Mouse (Mus musculus): ENCODE results near the gene Gm4792.

Gm4792 gene

DNA sequence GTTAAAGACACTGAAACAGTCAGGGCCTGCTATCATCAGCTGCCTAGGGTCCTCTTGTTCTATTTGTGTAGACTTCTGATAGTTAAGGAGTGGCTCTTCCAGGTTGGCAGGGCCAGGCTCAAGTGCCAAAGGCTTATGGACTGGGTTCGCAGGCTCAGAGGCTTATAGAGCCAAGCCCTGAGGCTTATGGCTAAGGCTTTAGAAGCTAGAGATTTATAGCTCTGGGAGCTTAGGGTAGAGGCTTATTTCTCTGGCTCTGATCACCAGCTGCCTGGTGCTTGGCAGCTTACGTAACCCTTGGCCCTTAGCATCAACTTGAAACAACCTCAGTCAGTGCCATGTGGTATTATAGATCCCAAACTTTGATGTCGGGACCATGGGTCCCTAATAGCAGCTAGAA is at the start of gene Gm4792:
Gm4792 (minus strand) TSS at position 233 of the 400 bp plus-strand sequence.
- no peak for DNase-seq (ENCODE audit: low read depth, low spot score)

DNA sequence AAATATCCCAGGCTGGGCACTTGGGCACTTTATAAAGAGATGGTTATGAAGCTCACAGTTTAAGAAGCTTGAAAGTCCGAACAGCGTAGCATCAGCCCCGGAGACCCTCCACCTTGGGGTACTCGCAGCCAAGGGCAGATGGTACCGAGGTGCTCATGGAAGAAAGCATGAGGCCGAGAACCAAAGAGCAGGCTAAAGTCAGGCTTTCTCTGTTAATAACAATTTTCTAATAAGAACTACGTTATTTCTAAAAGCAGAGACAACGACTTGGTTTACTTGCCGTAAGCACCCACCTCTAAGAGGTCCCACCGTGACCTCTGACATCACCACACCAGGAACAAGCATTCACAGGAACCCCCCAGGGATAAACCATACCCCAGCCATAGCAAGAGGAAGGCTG is 49.5 kb upstream of the Gm4792 start:
- DNase-seq (ENCODE audit: low read depth, low spot score) = no peak

DNA sequence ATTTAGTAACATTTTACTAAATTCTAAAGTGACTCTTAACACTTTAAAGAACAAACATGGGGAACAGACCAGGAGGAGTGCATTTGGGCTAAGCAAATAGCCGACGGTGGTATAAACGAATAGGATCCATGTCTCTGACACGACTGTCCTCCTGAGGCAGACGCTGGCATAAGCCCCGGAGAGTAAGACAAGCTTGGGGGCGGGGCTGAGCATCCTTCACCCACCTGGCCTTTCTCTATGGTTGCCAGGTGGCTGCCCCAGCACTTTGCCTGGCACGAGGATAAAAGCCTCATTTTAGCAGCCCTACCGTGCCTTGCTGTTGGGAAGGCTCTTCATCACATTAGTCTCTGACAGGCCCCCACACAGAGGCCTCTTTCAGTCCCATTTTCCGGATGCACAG is 48.8 kb upstream of the Gm4792 start:
- DNase-seq (ENCODE audit: low read depth, low spot score) = no peak

DNA sequence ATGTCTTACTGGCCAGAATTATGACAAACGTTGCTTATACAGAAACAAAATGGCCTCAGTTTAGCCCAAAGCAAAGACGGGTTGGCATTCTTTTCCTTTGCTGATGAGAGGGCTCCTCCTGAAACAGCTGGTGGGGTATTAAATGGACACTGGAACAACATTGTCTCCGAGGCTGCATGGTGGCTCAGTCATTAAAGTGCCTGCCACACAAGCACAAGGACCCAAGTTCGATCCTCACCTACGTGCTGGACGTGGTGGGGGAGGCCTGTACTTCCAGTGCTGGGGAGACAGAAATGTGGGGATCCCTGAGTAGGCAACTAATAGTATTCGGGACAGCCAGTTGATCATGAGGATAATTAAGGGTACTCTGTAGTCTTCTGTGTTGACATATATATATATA is 48.1 kb upstream of the Gm4792 start:
- DNase-seq (ENCODE audit: low read depth, low spot score) = no peak

DNA sequence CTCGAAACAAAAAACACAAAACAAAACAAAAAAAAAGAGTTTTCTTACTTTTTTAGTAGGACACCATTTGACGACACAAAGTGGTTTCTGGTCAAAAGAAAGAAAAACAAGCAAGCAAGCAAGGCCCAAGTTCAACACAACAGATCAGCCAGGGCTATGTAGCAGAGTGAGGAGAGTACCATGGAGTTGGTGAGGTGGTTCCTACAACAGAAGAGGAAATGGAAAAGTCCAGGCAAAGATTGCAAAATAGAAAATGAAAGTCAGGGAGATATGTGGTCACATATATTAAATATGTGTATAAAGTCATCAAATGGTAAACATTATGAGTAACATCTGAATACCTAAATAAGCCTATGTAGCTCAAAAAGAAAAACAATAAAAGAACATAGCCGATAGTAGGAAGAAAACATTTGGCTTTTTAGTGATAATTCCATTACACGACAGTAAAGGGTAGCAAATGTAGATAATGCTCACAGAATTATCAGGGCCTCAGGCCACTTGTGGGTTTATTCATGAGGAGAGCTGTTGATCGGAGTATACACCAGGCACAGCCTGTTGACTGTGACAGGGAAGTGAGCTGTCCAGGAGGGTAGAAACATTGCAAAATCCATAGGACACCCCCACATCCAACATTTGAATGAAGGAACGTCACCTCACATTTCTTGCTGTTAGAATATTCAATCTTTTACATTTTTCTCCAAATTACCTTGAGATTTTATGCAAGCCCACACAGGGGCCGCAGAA is 47.2 kb upstream of the Gm4792 start:
- DNase-seq (ENCODE audit: low read depth, low spot score) = no peak

DNA sequence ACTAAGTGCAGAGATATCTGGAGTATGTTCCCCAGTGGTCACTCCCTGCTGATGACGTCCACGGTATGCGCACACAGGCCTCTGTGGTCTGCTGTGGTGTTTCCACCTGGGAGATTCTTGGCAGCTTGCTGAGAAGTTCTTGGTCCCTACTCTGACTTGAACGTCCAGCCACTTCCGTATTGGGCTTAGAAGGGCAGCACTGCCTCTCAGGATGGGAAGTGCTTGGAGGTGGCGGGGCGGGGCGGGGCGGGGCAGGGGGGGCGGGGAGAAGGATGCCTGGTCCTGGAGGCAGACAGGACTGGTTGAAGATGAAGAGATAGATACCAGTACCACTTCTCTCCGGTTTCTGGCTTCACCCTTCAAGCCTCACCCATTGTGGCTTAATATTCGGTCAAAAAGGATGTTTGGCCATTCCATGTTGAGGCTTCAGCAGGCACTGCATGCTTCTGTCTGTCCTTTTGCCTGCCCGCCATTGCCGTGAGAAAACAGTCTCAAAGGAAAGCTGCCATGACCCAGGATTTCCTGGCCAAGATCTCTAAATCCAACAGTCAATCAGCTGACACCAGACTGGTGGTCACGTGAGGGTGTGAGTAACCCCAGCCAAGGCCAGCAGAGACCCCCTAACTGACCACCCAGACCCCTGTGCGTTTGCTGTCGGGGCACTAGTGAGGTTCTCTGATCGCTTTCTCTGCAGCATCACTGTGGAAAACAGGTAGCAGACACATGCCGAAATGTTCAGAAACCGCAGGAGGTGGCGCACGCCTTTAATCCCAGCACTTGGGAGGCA is 46.3 kb upstream of the Gm4792 start:
- no peak for DNase-seq (ENCODE audit: low read depth, low spot score)

DNA sequence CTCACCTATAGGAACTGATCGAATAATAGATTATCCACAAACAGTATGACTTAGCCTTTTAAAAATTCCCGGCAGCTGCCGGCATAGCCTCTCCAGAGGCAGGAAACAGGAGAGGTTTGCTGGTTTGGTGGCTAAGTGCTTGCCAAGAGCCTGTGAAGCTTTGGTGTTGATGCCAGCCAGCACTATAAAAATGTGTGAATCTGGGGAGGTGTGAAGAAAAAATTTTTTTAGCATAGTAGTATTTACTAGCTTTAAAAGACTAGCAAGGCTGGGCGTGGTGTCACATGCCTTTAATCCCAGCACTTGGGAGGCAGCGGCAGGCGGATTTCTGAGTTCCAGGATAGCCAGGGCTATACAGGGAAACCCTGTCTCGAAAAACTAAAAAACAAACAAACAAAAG is 45.1 kb upstream of the Gm4792 start:
- no peak for DNase-seq (ENCODE audit: low read depth, low spot score)

DNA sequence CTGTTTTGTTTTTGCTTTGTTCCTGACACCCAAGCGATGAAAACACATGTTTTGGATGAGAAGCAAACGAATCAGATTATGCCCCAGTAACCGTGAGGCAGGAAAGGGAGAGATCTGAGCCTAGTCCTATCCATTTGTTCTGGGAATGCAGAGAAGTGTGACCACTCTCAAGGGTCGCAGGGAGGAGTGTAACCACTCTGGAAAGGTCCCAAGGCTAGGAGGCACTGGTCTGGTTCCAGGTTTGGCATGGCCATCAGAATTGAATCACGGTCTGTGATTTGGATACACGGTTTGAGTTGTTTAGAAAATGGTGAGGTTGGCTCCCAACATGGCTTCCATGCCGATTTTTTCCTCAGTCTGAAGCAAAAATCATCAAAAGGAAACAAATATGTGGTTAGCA is 43.8 kb upstream of the Gm4792 start:
- no peak for DNase-seq (ENCODE audit: low read depth, low spot score)

GRCm38 (mm10) chr10:94341501-94341900 is 43.0 kb upstream of the Gm4792 start:
- DNase-seq (ENCODE audit: low read depth, low spot score) = no peak

- DNase-seq (ENCODE audit: low read depth, low spot score) = no peak
Observed at GRCm38 (mm10) chr10:94336071-94336470, 37.6 kb upstream of the Gm4792 start.

DNA sequence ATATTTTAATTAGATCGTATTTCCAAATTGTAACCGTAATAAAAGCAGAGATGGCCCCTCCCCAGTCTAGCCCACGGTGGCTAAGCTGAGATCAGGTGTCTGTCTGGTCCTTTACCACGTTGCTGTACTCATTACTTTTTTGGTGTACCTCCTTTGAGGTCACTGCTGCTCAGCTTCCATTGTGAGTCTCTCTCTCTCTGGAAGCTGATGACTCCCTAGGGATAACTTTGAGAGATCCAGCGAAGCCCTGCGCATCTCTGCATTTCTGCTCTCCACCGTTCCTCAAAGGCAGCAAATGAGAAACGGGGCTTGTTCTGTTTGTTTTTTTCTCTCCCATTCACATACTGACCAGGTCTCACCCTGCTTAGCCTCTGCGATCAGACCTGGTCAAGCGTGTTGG is 36.5 kb upstream of the Gm4792 start:
- DNase-seq (ENCODE audit: low read depth, low spot score) = no peak

DNA sequence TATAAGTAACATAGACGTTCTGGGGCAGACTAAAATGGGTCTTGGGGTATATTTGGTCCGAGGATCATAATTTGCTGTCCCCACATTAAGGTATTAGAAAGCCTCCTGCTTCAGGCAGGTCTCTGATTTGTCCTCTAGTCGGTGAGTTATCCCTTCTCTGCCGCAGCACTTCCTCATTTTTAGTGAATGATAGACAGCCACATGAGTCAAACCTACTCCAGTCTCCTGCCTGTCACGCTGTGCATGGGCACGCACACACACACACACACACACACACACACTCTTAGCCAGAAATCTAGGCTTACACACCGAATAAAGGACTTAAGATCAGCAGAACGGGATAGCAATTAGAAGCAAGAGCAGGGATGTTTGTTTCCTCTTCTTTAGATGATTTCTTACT is 34.8 kb upstream of the Gm4792 start:
- no peak for DNase-seq (ENCODE audit: low read depth, low spot score)

DNA sequence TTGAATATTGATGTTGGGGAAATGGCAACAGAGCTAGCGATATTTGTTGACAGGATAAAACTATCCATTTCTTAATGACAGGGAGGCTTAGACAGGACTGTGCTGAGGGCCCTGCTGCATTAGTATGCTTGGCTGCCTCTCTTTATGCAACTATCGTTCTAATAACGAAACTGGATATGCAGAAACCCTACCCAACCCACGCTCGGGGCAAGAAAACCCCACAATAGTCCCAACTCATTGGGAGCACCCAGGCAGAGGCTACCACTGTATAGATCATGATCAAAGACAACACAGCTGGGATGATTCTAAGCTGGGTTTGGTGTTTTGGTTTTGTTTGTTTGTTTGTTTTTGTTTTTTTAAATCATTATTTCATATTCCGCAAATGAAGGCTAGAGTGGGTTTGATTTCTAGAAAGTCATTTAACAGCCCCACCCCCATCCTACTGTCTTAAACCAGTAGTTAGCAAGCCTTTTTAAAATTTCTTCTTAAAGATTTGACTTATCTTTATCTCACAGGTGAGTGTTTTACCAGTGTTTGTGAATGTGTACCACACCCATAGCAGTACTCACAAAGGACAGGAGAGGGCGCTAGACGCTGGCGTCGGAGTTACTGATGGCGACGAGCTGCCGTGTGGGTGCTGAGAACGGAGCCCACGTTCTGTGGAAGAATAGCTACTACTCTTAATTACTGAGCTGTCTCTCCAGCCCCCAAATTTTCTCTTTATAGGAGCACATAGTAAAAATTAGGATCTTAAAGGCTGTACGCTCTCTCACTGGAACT is 34.0 kb upstream of the Gm4792 start:
- no peak for DNase-seq (ENCODE audit: low read depth, low spot score)

DNA sequence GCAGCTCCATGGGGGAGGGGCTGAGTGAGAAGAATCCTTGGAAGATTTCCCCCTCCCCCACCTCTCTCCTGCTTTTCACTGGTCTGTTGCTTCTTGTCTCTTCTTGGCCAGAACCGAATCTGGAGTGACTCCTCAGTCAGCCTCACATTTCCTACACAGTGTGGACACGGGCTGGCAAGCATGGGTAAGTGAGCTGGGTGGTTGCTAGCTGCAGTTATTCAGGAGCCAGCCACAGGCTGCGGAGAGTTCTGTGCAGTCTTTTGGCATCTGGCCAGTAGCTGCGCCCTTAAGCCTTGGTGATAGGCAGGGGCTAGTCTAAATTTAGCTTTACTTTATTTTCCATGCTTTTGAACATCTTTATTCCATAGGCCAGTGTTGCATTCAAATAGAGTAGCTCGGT is 31.5 kb upstream of the Gm4792 start:
- no peak for DNase-seq (ENCODE audit: low read depth, low spot score)

DNA sequence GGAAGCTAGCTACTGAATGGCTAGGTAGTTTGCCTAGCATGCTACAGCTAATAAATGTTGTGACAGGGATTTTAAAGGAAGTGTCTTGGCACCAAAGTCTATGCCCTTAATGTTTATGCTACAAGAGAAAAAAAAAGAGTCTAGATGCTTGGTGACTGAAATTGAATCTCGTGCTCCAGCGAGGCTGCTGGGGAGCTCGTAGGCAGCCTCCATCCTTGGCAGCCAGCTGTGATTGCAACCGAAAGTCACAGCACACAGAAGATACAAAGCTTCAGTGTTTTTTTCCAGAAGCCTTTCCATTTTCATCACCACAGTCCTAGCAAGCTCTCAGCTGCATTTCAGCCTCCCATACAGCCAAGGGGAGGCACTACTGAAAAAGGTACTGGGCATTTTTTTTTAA is 20.1 kb upstream of the Gm4792 start:
- no peak for DNase-seq (ENCODE audit: low read depth, low spot score)

DNA sequence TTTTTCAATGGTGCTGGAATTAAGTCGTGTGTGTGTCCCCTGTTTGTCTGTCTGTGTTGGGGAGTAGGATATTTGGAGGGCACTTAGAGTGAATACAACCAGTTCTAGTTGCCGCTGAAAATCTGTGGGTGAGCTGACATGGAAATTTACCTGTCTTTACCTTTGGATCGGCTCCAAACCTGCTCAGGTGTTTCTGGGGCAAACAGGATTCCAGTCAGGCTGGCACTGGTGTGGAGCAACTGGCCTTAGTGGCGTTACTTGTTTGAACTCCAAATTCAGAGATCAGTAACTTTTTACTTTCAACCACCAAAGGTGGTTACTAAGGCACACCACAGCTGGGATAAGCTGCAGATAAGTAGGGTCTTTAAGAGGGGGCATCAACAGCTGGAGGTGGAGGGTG is 14.6 kb upstream of the Gm4792 start:
- no peak for DNase-seq (ENCODE audit: low read depth, low spot score)

GRCm38 (mm10) chr10:94312007-94312715 is 13.7 kb upstream of the Gm4792 start:
- DNase-seq (ENCODE audit: low read depth, low spot score) = no peak

GRCm38 (mm10) chr10:94311511-94312006 is 13.1 kb upstream of the Gm4792 start, which contains the start of gene Tmcc3:
Tmcc3 (plus strand) TSS chr10:94311949.
- no peak for DNase-seq (ENCODE audit: low read depth, low spot score)

DNA sequence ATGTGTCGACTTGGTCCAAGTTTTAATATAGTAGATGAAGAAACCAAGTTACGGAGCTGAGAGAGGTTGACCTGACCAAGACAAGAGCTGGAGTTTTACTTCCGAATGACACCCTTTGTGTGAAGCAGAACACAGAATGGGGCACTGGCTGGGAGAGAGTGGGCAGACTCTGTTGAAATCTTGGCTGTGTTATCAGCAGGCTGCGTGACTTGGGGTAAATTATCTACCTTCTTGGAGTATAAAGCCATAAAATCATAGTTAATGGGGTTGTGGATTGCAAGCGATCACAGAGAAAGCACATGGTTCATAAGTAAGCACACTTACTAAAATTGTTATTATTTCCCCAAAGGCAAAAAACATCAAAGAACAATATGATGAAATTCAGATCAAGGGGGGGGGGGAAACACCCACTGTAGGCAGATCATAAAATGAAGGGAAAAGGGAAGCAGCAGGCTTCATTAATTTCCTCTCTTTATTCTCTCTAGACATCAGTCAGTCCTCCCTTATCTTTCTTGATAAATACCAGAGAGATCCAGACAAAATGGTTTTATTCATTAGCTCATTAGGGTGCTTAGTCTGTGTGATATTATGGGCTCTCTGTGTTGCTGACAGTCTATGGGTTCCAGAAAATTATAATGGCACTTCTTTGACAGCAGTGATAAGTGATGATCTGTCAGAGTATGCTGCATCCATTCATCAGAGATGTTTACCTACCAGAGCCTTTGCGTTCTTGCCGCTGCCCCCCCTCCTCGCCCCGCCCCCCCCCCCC is 12.2 kb upstream of the Gm4792 start:
- DNase-seq (ENCODE audit: low read depth, low spot score) = no peak

GRCm38 (mm10) chr10:94305526-94305925 is 7.0 kb upstream of the Gm4792 start:
- DNase-seq (ENCODE audit: low read depth, low spot score) = peak; percentile 78

Measured in forelimb bud, embryonic 11.5 days (tissue).